ENCODE assay signal across 9 mouse cellular contexts in the genomic region with DNA sequence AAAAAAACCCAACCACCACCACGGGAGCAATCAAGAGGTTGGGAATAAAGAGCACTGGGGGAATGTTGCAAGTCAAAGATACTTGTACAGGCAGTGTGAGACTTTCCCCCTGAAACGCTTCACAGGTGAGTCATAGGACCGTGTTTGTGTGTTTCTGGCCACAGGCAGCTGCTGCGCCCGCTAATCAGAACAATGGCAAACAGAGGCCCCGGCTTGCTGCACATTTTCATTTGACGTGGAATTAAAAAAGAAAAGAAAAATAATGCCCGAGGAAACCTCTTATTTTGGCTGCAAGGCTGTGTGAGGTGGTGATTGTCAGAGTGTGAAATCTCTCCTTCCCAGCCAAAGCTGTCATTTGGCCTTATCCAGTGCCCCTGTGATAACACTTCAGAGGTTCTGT. TPM values are rescaled to one million over a fixed set of nuclear protein-coding genes. Genes with fewer than 3 reads are reported as not detected.
DNase-seq lines count a peak whose midpoint lies in the region; ATAC-seq lines count a peak whose summit lies in the region.
"Had no signal": no experiment of that assay in that cellular context is flagged by ENCODE, and none has a peak within 500 bp of the region (broad histone marks: within the 10 kb centered on the region; RNA-seq: fewer than 3 reads in every experiment).

No protein-coding gene starts in this region.

- H3K9ac ChIP-seq in kidney, embryonic 15.5 days: no peak overlapping the region
- 0 out of 2 replicates have a peak overlapping the region, but pooled peaks have one; percentile 20 for H3K9ac ChIP-seq in hindbrain, embryonic 13.5 days
- H3K9ac ChIP-seq in neural tube, embryonic 12.5 days: no peak overlapping the region

- H3K27ac ChIP-seq in kidney, embryonic 15.5 days: no peak overlapping the region
- H3K27ac ChIP-seq in hindbrain, embryonic 13.5 days: no peak overlapping the region
- H3K27ac ChIP-seq in neural tube, embryonic 12.5 days: no peak overlapping the region

- H3K4me3 ChIP-seq in kidney, embryonic 15.5 days (replicated peaks): no peak overlapping the region
- H3K4me3 ChIP-seq in hindbrain, embryonic 13.5 days: peak overlapping the region; percentile 87
- H3K4me3 ChIP-seq in neural tube, embryonic 12.5 days: no peak overlapping the region

- peaks cover 20% of the 10 kb centered on the region for H3K4me1 ChIP-seq in kidney, embryonic 15.5 days
- peaks cover 36% of the 10 kb centered on the region for H3K4me1 ChIP-seq in hindbrain, embryonic 13.5 days (replicated peaks)
- H3K4me1 ChIP-seq in neural tube, embryonic 12.5 days: peaks cover 17% of the 10 kb centered on the region

- no peak for ATAC-seq in kidney, embryonic 15.5 days (replicated peaks; ENCODE audit: low FRiP score)
- ATAC-seq in hindbrain, embryonic 13.5 days (ENCODE audit: low FRiP score): no peak
- no peak for ATAC-seq in neural tube, embryonic 12.5 days (ENCODE audit: low FRiP score, low read depth)

- no peaks in the 10 kb centered on the region for H3K36me3 ChIP-seq in kidney, embryonic 15.5 days
- H3K36me3 ChIP-seq in hindbrain, embryonic 13.5 days: peaks cover 21% of the 10 kb centered on the region
- H3K36me3 ChIP-seq in neural tube, embryonic 12.5 days: peaks cover 15% of the 10 kb centered on the region; the same call in 1 of the 2 replicates

- no peak for DNase-seq in kidney, adult 18-20 months
- DNase-seq in cerebellum, postnatal 36 days: peak; percentile 25 to 50
- DNase-seq in right cerebral cortex, postnatal 4 days: no peak
- DNase-seq in kidney, adult 11 months: no peak
- no peak for DNase-seq in adrenal gland, adult 18-20 months (ENCODE audit: low spot score in 2 of 2)
- DNase-seq: right cerebral cortex, postnatal 14 days had no signal

- H3K27me3 ChIP-seq in kidney, embryonic 15.5 days: peaks cover 62% of the 10 kb centered on the region
- 0 out of 2 replicates have a peak, but pooled peaks cover 3% of the 10 kb centered on the region for H3K27me3 ChIP-seq in hindbrain, embryonic 13.5 days
- H3K27me3 ChIP-seq in neural tube, embryonic 12.5 days (replicated peaks): peaks cover 5% of the 10 kb centered on the region; the same call in 1 of the 2 replicates

- 0 out of 2 replicates have a peak overlapping the region, but pooled peaks have one; percentile 96 for H3K4me2 ChIP-seq in kidney, embryonic 15.5 days
- H3K4me2 ChIP-seq in hindbrain, embryonic 13.5 days: peak overlapping the region; percentile 83
- peak overlapping the region; percentile 96 for H3K4me2 ChIP-seq in neural tube, embryonic 12.5 days (replicated peaks)

- WGBS in kidney, embryonic 15.5 days: 57% methylated on average over 8 of the region's 8 CpGs
- 46% methylated on average over 8 of the region's 8 CpGs for WGBS in hindbrain, embryonic 13.5 days
- WGBS in neural tube, embryonic 12.5 days: 64% methylated on average over 8 of the region's 8 CpGs

- no peaks in the 10 kb centered on the region for H3K9me3 ChIP-seq in kidney, embryonic 15.5 days (replicated peaks)
- H3K9me3 ChIP-seq in hindbrain, embryonic 13.5 days: no peaks in the 10 kb centered on the region
- H3K9me3 ChIP-seq in neural tube, embryonic 12.5 days: no peaks in the 10 kb centered on the region

RNA-seq across cellular contexts. Expression of a gene that starts 2.4 kb away (rescaled TPM):
- 0.69 and 0.93 TPM in 2 replicates for polyA plus RNA-seq in kidney, embryonic 15.5 days (2015; fragmentation: Nextera tagmentation; extraction: Ambion mirVana)
- 1.2 and 2.2 TPM in 2 replicates for polyA plus RNA-seq in hindbrain, embryonic 13.5 days (2015; fragmentation: Nextera tagmentation; extraction: Ambion mirVana)
- polyA plus RNA-seq in neural tube, embryonic 12.5 days (2016; fragmentation: Nextera tagmentation; extraction: Ambion mirVana): 2.1 and 3.2 TPM in 2 replicates
- 10 to 100 TPM; 18.6 to 22.4 TPM for total RNA-seq in adrenal gland, adult 18-20 months (2021)

RNA-seq across cellular contexts. Expression of a gene that starts 53.4 kb away (rescaled TPM):
- 139 TPM in 2 replicates for polyA plus RNA-seq in kidney, embryonic 15.5 days (2015; fragmentation: Nextera tagmentation; extraction: Ambion mirVana)
- polyA plus RNA-seq in hindbrain, embryonic 13.5 days (2015; fragmentation: Nextera tagmentation; extraction: Ambion mirVana): 80.6 and 84.7 TPM in 2 replicates
- 111 and 131 TPM in 2 replicates for polyA plus RNA-seq in neural tube, embryonic 12.5 days (2016; fragmentation: Nextera tagmentation; extraction: Ambion mirVana)
- 10 to 100 TPM; 14.6 to 16.7 TPM for total RNA-seq in adrenal gland, adult 18-20 months (2021)

Comparison
In these comparisons a context has a peak if more than half of its experiments do, and no peak if none do; other contexts are left out.
1. DNase-seq: peak in cerebellum, postnatal 36 days (2 of 2); none in kidney, adult 18-20 months (single experiment), right cerebral cortex, postnatal 4 days (single experiment), kidney, adult 11 months (single experiment) and adrenal gland, adult 18-20 months (0 of 2).
2. Peak in every context shown above with its lines, with median percentiles within 50 percentile points of each other: H3K4me2 ChIP-seq.